19 mouse cellular contexts compared by ENCODE assay signal in genomic region chr17:43276220-43276619, GRCm38 (mm10). TPM values are rescaled to one million over a fixed set of nuclear protein-coding genes. Genes with fewer than 3 reads are reported as not detected.
"Had no signal": no experiment of that assay in that cellular context is flagged by ENCODE, and none has a peak within 500 bp of the region (broad histone marks: within the 10 kb centered on the region; RNA-seq: fewer than 3 reads in every experiment).

No protein-coding gene starts in this region.

- H3K4me3 ChIP-seq: left cerebral cortex, adult 2 months; limb, embryonic 15.5 days; midbrain, embryonic 12.5 days; neural tube, embryonic 13.5 days had no signal

- H3K9ac ChIP-seq: limb, embryonic 15.5 days; liver, embryonic 14.5 days; midbrain, embryonic 12.5 days; neural tube, embryonic 13.5 days had no signal

- ATAC-seq: inflammation-experienced regulatory T-cells, adult 6 months; midbrain, embryonic 16.5 days had no signal

- H3K36me3 ChIP-seq: limb, embryonic 15.5 days; midbrain, embryonic 12.5 days; neural tube, embryonic 13.5 days had no signal

- H3K27me3 ChIP-seq: limb, embryonic 15.5 days; midbrain, embryonic 12.5 days; neural tube, embryonic 13.5 days had no signal

- H3K4me1 ChIP-seq: limb, embryonic 15.5 days; midbrain, embryonic 12.5 days had no signal

- H3K27ac ChIP-seq: left cerebral cortex, adult 2 months; limb, embryonic 15.5 days; liver, embryonic 14.5 days; midbrain, embryonic 12.5 days; neural tube, embryonic 13.5 days had no signal

- H3K4me2 ChIP-seq: limb, embryonic 15.5 days; midbrain, embryonic 12.5 days; neural tube, embryonic 13.5 days had no signal

- H3K9me3 ChIP-seq: limb, embryonic 15.5 days; midbrain, embryonic 12.5 days; neural tube, embryonic 13.5 days had no signal

- DNase-seq: lung, adult 18-20 months; retina, postnatal 1 day; right cerebral cortex, postnatal 4 days; thymus, adult 18-20 months; thymus, postnatal 14 days had no signal

RNA-seq across cellular contexts. Expression of gene Adgrf1, which starts 6.1 kb away (rescaled TPM):
- total RNA-seq: layer of hippocampus, postnatal 25 days; left cerebral cortex, adult 2 months; left cerebral cortex, postnatal 14 days had no signal
- polyA plus RNA-seq: hindbrain, embryonic 16.5 days; inflammation-experienced regulatory T-cells, adult 6 months; limb, embryonic 11.5 days; limb, embryonic 15.5 days; lung, embryonic 16.5 days; midbrain, embryonic 12.5 days; midbrain, embryonic 16.5 days; neural tube, embryonic 13.5 days; spleen, adult 2 months; urinary bladder, adult 2 months had no signal
